Mouse (Mus musculus): ENCODE measurements at regions not wholly inside any gene's neighbourhood (a gene's known extent, or its start where the extent isn't known, plus 50 kb on each side); places are given as distances from the start of the nearest gene placed in this dataset.

DNA sequence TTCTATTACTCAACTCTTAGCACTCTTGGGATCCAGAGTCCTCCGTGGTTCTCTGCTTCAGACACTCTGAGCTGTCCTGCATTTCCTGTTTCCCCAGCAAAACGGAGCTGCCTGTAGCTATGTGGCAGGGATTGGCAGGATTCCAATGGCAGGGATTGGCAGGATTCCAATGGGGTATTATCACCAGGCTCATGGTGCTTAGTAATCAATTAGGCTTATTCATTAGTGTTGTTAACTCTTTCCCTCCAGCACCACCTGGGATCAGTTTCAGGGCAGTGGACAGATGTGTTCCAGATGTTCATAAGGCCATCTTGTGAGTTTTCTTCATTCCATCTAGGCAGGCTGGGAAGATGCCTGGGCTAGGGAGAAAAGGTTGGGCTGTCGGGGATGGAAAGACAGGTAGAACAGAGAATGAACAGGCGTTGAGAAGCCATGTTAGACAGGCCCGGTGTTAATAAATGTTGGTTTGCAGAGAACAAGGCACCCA is 163.5 kb downstream of the Emp1 start:
- DNase-seq, result peak; percentile 2

DNA sequence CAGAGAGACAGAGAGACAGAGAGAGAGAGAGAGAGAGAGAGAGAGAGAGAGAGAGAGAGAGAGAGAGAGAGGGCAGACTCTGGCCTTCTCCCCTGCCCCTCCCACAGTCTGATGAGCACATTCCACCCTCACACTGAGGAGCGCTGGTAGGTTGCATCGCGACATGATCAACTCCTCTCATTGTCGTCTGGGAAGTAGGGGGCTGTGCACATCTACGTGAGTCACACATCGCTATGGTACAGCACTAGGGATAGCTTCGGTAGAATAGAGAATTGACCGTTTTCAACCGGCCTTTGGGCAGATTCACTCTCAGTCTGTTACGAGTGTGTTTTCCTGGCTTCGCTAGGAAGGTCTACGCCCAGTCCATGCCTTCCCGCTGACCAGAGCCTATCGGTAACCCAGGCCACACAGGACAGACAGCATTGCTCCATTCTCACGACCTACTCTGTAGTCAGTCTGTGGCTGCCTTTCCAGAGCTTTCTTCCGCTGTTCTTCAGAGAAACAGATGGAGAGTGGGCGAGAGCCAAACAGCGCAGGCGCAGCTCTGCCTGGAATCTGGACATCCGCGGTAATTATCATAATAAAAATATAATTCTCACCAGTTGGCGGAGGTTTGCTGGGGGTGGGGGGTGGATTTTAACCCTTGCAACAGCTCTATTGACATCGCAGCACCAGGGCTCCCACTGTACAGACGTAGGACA is 164.3 kb downstream of the Emp1 start:
- no peak for DNase-seq

- DNase-seq, result no peak
These were observed 165.5 kb downstream of the Emp1 start for GRCm38 (mm10) chr6:135527879-135528278.

DNA sequence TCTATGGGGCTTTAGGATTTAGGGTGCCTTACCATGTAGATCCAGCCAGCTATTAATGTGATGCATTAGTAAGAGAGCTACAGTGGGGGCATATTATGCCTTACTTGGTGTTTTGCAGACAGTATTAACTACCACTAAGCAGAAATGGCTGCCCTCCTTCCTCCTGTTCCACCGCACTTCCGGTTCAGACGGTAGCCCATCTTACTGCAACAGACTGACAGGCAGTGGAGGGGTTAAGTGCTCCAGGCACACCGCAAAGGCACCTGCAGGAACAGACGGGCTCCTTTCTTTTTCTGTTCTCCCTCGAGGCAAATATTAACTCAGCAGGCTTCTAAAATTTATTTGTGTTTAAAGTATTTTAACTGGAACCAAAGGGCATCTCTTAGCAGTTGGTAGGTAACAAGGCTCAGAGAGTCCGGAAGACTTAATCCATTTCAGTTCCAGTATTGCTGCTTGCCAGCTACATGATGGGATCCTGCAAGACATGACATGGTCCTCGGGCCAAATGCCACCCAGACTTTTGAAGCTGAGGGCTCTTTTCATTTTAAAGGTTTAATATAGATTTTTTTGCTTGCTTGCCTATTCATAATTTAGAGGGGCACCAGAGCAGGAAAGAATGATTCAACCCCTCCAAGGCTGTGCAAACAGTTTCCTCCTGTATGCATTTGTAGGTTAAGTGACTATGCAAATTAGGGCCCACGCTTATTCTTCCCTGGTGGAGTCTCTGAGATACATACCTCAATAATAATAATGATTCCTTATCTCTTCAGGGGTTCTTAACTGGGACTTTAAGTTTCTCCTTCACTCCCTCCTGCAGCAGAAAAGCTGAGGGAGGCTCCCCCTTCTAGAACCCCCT is 177.7 kb downstream of the Emp1 start:
- no peak for DNase-seq

DNA sequence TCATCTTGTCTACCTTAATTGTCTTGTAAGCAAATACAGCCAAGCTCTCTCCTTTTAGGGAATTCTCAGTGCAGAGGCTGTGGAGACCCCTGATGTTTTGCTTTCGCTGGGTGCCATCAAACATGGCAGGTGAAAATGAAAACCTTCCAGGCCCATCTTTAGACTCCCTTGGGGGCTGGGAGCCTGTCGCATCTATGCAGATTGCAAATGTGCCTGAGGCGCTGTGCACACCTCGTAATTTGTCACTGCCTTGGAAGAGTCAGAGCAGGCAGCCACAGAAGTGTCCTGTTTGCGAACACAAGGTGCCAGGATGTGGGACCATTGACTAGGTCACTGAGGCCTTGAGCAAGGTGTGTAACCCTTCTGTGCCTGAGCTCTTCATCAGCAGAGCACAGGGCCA is 179.2 kb downstream of the Emp1 start:
- no peak for DNase-seq

- DNase-seq, result no peak
These were observed 180.0 kb downstream of the Emp1 start for GRCm38 (mm10) chr6:135542356-135542755.

GRCm38 (mm10) chr6:135543390-135543789 is 181.0 kb downstream of the Emp1 start:
- no peak for DNase-seq

DNA sequence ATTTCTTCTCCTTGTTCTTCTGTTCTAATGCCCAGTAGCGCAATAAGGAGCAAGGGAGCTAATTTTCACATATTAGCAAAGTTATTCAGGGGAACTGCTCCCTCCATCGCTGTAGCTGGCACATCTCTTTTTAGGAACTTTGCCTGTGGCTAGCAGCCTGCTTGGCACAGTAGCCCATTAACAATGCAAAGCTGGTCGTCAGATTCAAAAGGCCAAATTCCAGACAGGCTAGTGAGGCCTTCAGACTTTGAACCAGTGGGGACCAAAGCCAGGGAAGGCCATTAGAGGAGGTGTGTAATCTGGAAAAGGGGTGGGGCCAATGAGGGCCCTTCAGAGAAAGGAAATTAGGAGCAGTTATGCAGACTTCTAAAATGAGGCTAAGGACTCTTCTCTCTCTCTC is 181.5 kb downstream of the Emp1 start:
- no peak for DNase-seq

DNA sequence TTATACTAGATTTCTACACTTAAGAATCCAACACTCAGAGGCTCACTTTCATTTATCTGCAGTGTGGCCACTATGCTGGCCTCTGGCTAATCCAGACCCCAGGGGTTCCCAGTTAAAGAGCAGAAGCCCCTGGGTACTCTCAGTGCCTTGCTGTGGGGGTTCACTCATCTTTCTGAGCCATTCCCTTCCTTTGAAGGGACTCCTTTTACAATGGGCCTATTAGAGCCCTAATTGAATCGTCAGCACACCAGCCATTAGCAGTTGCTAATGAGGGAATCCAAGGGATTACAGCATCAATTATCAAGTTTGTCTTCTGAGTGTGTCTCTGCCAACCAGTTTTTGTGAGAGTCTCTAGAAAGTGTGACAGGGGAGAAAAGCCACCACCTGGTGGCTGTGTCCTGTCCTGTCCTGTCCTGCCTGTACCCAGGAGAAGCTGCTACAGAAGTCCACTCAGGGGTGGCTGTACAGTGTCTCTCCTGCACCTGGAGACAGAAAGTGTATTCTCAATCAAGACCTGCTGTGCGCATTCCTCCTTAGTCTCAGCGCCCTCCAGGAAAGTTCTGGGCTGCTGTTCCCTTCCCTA is 188.1 kb downstream of the Emp1 start:
- DNase-seq, result no peak

- DNase-seq, result no peak
These were observed 190.1 kb downstream of the Emp1 start for GRCm38 (mm10) chr6:135552396-135552795.

DNA sequence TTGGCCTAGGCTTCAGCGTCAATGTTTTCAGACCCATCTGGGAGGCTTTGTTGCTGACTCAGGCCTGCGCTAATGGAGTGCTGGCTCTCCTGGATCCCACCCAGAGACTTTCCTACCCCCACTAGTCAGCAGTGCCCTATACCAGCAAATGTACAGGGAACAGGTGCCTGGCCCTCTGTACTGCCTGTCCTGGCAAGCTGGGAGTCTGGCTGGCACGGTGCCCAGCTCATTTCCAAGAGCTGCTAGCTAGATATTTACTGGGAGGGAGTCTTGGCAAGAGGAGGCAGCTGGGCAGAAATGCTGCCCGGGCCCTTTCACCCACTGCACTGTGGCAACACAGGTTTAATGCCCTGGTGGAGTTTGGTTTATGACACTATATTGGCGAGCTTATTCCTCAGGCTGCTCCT is 197.2 kb downstream of the Emp1 start:
- peak; percentile 80 for DNase-seq

GRCm38 (mm10) chr6:135562267-135562666 is 199.9 kb downstream of the Emp1 start:
- DNase-seq, result no peak

GRCm38 (mm10) chr6:135563766-135564165 is 201.4 kb downstream of the Emp1 start:
- no peak for DNase-seq

DNA sequence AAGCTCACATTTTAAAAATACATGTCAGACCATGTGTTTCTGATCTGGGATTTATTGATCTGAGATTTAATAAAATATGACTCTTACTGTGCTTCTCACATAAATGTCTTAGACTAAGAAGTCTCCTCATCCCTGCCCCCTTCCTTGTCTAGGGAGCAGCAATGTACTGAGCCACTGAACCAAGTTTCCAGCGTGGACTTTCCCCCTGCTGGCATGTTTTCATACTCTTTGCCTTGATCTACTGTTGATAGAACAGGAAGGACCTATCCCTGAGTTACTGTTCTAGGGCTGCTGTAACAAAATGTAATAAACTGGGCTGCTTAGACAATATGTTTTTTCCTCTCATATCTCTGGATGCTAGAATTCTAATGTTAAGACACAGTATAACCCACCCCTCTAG is 206.7 kb downstream of the Emp1 start:
- DNase-seq, result no peak

DNA sequence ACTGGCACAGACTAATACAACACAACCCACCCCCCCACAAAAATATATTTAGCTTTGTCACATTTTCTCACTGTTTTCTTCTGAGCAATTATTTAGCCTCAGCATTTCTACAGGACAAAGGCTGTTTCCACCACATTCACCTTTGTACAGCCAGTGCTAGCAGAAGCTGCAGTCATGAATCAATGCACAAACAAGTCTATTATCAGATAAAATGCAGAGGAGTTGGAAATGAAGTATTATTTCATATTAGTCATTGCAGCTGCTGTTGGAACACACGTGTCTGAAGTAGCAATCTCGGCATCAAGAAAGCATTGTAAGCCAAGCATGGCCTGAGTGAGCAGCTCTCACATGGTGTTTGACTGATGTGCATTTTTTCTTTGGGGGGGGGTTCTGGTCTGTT is 212.9 kb downstream of the Emp1 start:
- no peak for DNase-seq

- no peak for DNase-seq
These were observed 216.4 kb downstream of the Emp1 start for GRCm38 (mm10) chr6:135578728-135579127.

DNA sequence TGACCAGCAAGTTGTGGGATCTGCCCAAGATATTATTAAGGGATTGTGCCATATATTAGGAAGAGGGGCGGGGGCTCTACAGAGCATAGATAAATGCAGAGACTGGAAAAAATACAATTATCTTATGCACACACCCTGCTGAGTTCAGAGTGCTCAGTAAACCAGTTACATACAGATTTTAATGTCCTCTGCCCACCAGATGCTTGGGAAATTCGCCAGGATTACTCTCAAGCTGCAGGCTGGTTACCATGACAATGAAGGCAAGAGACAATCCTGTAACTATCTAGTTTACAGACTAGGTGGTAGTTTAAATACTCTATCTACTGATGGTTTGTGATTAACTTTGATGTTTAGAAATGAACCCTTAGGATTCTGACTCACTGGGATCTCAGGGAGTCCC is 220.2 kb downstream of the Emp1 start:
- no peak for DNase-seq

DNA sequence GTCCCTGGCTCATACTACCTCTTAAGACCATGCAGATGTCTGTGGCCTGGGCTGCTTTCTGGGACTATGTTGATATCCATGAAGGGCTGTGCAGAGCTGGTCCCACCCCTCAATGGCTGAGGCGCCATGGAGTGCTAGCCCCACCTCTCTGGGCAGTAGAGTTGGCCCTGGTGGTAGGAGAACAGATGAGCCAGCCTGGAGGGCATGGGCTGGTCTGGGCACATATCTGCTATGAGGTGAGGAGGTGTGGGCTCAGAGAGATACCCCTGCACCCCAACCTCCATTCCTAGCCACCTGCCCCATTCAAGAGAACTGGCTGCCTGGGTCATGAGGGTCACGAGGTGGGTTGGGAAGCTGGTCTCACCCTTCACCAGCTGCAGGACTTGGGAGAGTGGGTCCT is 222.4 kb downstream of the Emp1 start:
- DNase-seq, result no peak

GRCm38 (mm10) chr6:135590084-135590483 is 227.7 kb downstream of the Emp1 start:
- DNase-seq, result no peak

DNA sequence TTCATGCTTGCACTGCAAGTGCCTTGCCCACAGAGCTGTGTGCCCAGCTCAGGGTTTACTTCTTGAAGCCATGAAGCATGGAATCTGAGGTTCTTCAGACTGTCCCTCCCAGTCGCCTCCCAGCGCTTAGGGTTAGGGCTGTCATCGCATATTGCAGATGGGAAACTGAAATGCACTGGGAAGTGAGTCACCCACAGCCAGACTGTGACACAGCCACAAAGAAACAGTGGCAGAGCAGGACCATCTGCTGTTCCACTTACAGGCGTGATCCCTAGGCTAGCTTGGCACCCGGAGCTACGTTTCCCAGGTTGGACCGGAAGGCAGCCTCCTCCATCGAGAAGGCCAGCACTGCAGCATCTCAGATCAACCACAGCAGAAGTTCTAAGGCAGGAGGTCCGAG is 228.7 kb downstream of the Emp1 start:
- no peak for DNase-seq

DNA sequence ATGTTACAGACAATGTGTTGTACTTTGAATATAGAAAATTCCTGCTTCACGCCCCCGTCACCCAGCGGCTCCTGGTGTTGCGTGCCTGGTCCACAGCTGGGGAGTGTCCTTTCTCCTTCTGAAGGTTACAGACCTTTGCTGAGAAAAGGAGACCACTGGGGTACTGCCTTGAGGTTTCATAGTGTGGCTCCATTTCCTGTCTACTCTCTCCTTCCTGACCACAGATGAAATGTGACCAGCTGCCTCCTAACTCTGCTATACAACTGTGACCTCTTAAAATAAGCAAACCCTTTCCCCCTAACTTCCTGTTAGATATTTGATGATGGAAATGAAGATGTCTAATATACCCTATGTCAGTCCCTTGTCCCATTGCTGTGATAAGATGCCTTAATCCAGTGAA is 234.0 kb downstream of the Emp1 start:
- no peak for DNase-seq

- DNase-seq, result no peak
These were observed 248.3 kb downstream of the Emp1 start for GRCm38 (mm10) chr6:135610504-135611096.

- DNase-seq, result no peak
These were observed 265.6 kb downstream of the Emp1 start for GRCm38 (mm10) chr6:135627928-135628327.

- no peak for DNase-seq
These were observed 266.9 kb downstream of the Emp1 start for GRCm38 (mm10) chr6:135629236-135629635.
